Comparison of ENCODE assay signal across 21 mouse cellular contexts in genomic region chr4:44614066-44614667, GRCm38 (mm10).
"Had no signal": no experiment of that assay in that cellular context is flagged by ENCODE, and none has a peak within 500 bp of the region (broad histone marks: within the 10 kb centered on the region; RNA-seq: fewer than 3 reads in every experiment).

No protein-coding gene starts in this region.

- ATAC-seq: liver, postnatal 0 days; lung, postnatal 0 days had no signal

- H3K27ac ChIP-seq: liver, embryonic 13.5 days; liver, embryonic 15.5 days; lung, embryonic 15.5 days; macrophage; midbrain, embryonic 12.5 days; neural tube, embryonic 12.5 days; stomach, embryonic 15.5 days; stomach, postnatal 0 days had no signal

- DNase-seq: liver, embryonic 13.5 days; liver, postnatal 0 days; lung, adult 2 months; lung, postnatal 14 days; lung, postnatal 36 days; midbrain, embryonic 14.5 days; right cerebral cortex, adult 18-20 months; right cerebral cortex, postnatal 25 days; right cerebral cortex, postnatal 4 days; thymus, postnatal 14 days; thymus, postnatal 36 days had no signal

- H3K9ac ChIP-seq: liver, embryonic 13.5 days; liver, embryonic 15.5 days; liver, postnatal 0 days; lung, embryonic 15.5 days; midbrain, embryonic 12.5 days; neural tube, embryonic 12.5 days; stomach, embryonic 15.5 days had no signal

- H3K36me3 ChIP-seq: liver, embryonic 13.5 days; liver, embryonic 15.5 days; lung, embryonic 15.5 days; midbrain, embryonic 12.5 days; neural tube, embryonic 12.5 days; stomach, embryonic 15.5 days had no signal

- H3K27me3 ChIP-seq: liver, embryonic 13.5 days; liver, embryonic 15.5 days; lung, embryonic 15.5 days; midbrain, embryonic 12.5 days; neural tube, embryonic 12.5 days; stomach, embryonic 15.5 days had no signal

- H3K4me1 ChIP-seq: liver, embryonic 13.5 days; liver, embryonic 15.5 days; lung, embryonic 15.5 days; megakaryocyte, embryonic 14.5 days; midbrain, embryonic 12.5 days; neural tube, embryonic 12.5 days; stomach, embryonic 15.5 days had no signal

- H3K4me2 ChIP-seq: liver, embryonic 11.5 days; liver, embryonic 13.5 days; liver, embryonic 15.5 days; lung, embryonic 15.5 days; midbrain, embryonic 12.5 days; neural tube, embryonic 12.5 days; stomach, embryonic 15.5 days had no signal

- H3K4me3 ChIP-seq: liver, embryonic 13.5 days; liver, embryonic 15.5 days; lung, embryonic 15.5 days; megakaryocyte, embryonic 14.5 days; midbrain, embryonic 12.5 days; neural tube, embryonic 12.5 days; stomach, embryonic 15.5 days had no signal

- H3K9me3 ChIP-seq: liver, embryonic 13.5 days; liver, embryonic 15.5 days; lung, embryonic 15.5 days; megakaryocyte, embryonic 14.5 days; midbrain, embryonic 12.5 days; neural tube, embryonic 12.5 days; stomach, embryonic 15.5 days had no signal
